Mouse (Mus musculus) stomach, postnatal 0 days (tissue): Measurements from ENCODE around the gene Immp2l. TPM values are rescaled to one million over a fixed set of nuclear protein-coding genes. Genes with fewer than 3 reads are reported as not detected.
"Not testable (repeated sequence)": the region's sequence is repeated elsewhere in the genome, so short reads cannot be mapped to it uniquely, and the experiment has no call there.

ENCODE experiments used
- ATAC-seq: fragments of 200-750 bp; cut with Nextera tagmentation; 2 replicates; pipeline ENCODE4 v1.8.0; 2017; ENCODE audit not compliant: low FRiP score, low TSS enrichment
- DNase-seq: peaks from one replicate; pipeline ENCODE4 v3.0.0-alpha.2; 2016; ENCODE audit warnings: low spot score
- H3K27ac ChIP-seq: fragments of 300-500 bp; sonication (generic); replicated peaks from 2 replicates; pipeline ENCODE4 v1.5.1; 2014; ENCODE audit warnings: mild to moderate bottlenecking, control low read depth
- H3K27me3 ChIP-seq: fragments of 300-500 bp; sonication (generic); 2 replicates; pipeline ENCODE4 v1.6.1; 2014; ENCODE audit warnings: low read length; ENCODE audit not compliant: control insufficient read depth, insufficient read depth
- H3K36me3 ChIP-seq: fragments of 300-500 bp; sonication (generic); 2 replicates; pipeline ENCODE4 v1.6.1; 2014; ENCODE audit warnings: low read length, mixed read lengths; ENCODE audit not compliant: control insufficient read depth, insufficient read depth
- H3K4me1 ChIP-seq: fragments of 300-500 bp; sonication (generic); replicated peaks from 2 replicates; pipeline ENCODE4 v1.6.1; 2014; ENCODE audit warnings: antibody characterized with exemption; ENCODE audit not compliant: control insufficient read depth, insufficient read depth
- H3K4me2 ChIP-seq: fragments of 300-500 bp; sonication (generic); replicated peaks from 2 replicates; pipeline ENCODE4 v1.6.1; 2014; ENCODE audit warnings: low read depth, mild to moderate bottlenecking, control low read depth, moderate library complexity
- H3K4me3 ChIP-seq: fragments of 300-500 bp; sonication (generic); 2 replicates; pipeline ENCODE4 v1.5.1; 2014; ENCODE audit warnings: low read depth, low read length, control low read depth
- H3K9ac ChIP-seq: fragments of 300-500 bp; sonication (generic); 2 replicates; pipeline ENCODE4 v1.6.1; 2014; ENCODE audit warnings: mild to moderate bottlenecking, low read length, control low read depth, mixed read lengths
- H3K9me3 ChIP-seq: fragments of 300-500 bp; sonication (generic); 2 replicates; pipeline ENCODE4 v1.6.1; 2016; ENCODE audit warnings: low read length; ENCODE audit not compliant: control insufficient read depth
- CTCF ChIP-seq: IDR thresholded peaks from 2 replicates; pipeline ENCODE4 v1.5.1; 2016; ENCODE audit warnings: antibody characterized with exemption, low read depth, mild to moderate bottlenecking, moderate library complexity
- EP300 ChIP-seq: optimal IDR thresholded peaks from 2 replicates; pipeline ENCODE3; 2016; ENCODE audit warnings: antibody characterized with exemption
- WGBS: fragments of 180-500 bp; shearing (Covaris S2); extraction: QIAGEN DNeasy Blood & Tissue Kit; methylation state at CpG from one replicate; pipeline ENCODE4 v1.1.7; 2014; 5-methylcytosine and 5-hydroxymethylcytosine counted together
- polyA plus RNA-seq: library from polyadenylated mRNA; unstranded; fragments of >200 nt; fragmentation: Nextera tagmentation; extraction: Ambion mirVana; gene quantifications from 2 replicates; pipeline ENCODE4 v1.2.1, GENCODE M21; 2015

The Immp2l gene
- polyA plus RNA-seq, 1 experiment from 2014 or later: 15.0 TPM

DNA sequence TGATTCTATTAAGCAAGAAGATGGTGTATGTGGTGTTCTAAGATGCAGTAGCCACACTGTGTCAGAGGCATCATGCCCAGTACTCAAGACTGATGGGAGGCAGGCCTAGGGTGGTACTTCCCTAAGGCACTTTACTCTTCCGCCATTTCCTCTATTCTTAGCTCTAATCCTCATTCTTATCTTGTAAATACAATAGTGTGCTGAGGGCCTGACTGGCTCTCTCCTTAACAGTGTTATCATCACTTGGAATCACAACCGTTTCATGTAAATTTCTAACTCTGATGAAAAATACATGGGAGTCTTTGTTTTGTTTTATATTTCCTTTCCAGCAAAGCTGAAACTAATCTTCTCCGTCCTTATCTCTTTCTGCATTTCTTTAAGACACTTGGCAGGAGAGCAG lies 750.1 kb downstream of the Immp2l start:
- Histone ChIP-seq H3K4me3 (no peak overlapping the region), H3K27ac (no peak overlapping the region), H3K4me2 (no peak overlapping the region), H3K36me3 (no peaks in the 10 kb centered on the region), H3K9ac (no peak overlapping the region), H3K4me1 (no peaks in the 10 kb centered on the region), H3K9me3 (no peaks in the 10 kb centered on the region), H3K27me3 (no peaks in the 10 kb centered on the region)
- no peak for DNase-seq
- TF ChIP-seq EP300: no peak
- no peak for TF ChIP-seq CTCF
- 57% methylated on average over 3 of the region's 3 CpGs for WGBS
- no peak for ATAC-seq

GRCm38 (mm10) chr12:41774623-41775323 lies 750.9 kb downstream of the Immp2l start:
- no peak overlapping the region for H3K9ac ChIP-seq
- H3K9me3 ChIP-seq: no peaks in the 10 kb centered on the region
- DNase-seq (no peak), ATAC-seq (no peak)
- no peaks in the 10 kb centered on the region for H3K27me3 ChIP-seq
- 88% methylated on average over 5 of the region's 5 CpGs for WGBS
- no peaks in the 10 kb centered on the region for H3K36me3 ChIP-seq
- TF ChIP-seq CTCF (no peak), EP300 (no peak)
- no peaks in the 10 kb centered on the region for H3K4me1 ChIP-seq
- H3K4me3 ChIP-seq: no peak overlapping the region
- no peak overlapping the region for H3K27ac ChIP-seq
- H3K4me2 ChIP-seq: no peak overlapping the region

DNA sequence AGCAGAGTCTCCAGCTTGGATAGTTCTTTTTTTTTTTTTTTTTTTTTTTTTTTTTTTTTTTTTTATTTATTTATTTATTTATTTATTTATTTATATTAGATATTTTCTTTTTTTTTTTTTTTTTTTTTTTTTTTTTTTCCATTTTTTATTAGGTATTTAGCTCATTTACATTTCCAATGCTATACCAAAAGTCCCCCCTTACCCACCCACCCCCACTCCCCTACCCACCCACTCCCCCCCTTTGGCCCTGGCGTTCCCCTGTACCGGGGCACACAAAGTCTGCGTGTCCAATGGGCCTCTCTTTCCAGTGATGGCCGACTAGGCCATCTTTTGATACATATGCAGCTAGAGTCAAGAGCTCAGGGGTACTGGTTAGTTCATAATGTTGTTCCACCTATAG lies 753.9 kb downstream of the Immp2l start:
- H3K9ac ChIP-seq, H3K4me1 ChIP-seq, H3K4me3 ChIP-seq, H3K9me3 ChIP-seq, H3K4me2 ChIP-seq, DNase-seq, ATAC-seq, H3K27ac ChIP-seq, H3K27me3 ChIP-seq, H3K36me3 ChIP-seq: not testable (repeated sequence)
- WGBS: no CpG with 5 or more reads among the region's 4 CpGs

GRCm38 (mm10) chr12:41793681-41794080 lies 769.8 kb downstream of the Immp2l start:
- H3K4me2 ChIP-seq, H3K27ac ChIP-seq, H3K9me3 ChIP-seq, H3K36me3 ChIP-seq, DNase-seq, H3K9ac ChIP-seq, H3K4me3 ChIP-seq, H3K27me3 ChIP-seq, ATAC-seq, H3K4me1 ChIP-seq: not testable (repeated sequence)
- 70% methylated on average over 1 of the region's 1 CpGs for WGBS

- 81% methylated on average over 6 of the region's 6 CpGs for WGBS
- no peaks in the 10 kb centered on the region for H3K9me3 ChIP-seq
- H3K36me3 ChIP-seq: no peaks in the 10 kb centered on the region
- no peaks in the 10 kb centered on the region for H3K27me3 ChIP-seq
- no peak overlapping the region for H3K4me3 ChIP-seq
- no peak overlapping the region for H3K27ac ChIP-seq
- no peak overlapping the region for H3K9ac ChIP-seq
- H3K4me2 ChIP-seq: no peak overlapping the region
- H3K4me1 ChIP-seq: no peaks in the 10 kb centered on the region
- DNase-seq (no peak), ATAC-seq (no peak)
- TF ChIP-seq EP300 (no peak), CTCF (no peak)
These were observed 805.6 kb downstream of the Immp2l start for GRCm38 (mm10) chr12:41829517-41829916.

DNA sequence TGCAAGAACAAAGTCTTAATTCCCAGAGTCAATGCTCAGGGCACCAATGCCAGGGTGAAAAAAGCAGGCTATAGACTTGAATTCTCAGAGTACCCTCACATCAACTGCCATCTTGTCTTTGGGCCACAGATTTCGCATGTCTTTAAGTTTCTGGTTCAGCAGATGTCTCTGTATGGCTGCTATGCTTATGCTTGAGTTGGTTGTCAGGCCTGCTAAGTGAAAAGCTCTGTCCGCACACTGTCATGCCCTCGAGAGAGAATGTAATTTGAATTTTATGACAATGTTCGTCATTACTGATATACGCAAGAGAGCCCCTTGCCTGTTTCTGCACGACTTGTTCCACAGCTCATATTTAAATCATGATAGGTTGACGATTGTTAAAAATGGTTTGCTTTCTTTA lies 807.8 kb downstream of the Immp2l start:
- DNase-seq (no peak), ATAC-seq (no peak)
- Histone ChIP-seq H3K27me3 (no peaks in the 10 kb centered on the region), H3K9ac (no peak overlapping the region), H3K4me1 (no peaks in the 10 kb centered on the region), H3K27ac (no peak overlapping the region), H3K9me3 (no peaks in the 10 kb centered on the region), H3K4me2 (no peak overlapping the region), H3K36me3 (no peaks in the 10 kb centered on the region), H3K4me3 (no peak overlapping the region)
- 92% methylated on average over 7 of the region's 7 CpGs for WGBS
- TF ChIP-seq CTCF (no peak), EP300 (no peak)
